Mouse (Mus musculus) cerebellum, postnatal 14 days (tissue): ENCODE results near the gene Mroh8.
"Not testable (repeated sequence)": the region's sequence is repeated elsewhere in the genome, so short reads cannot be mapped to it uniquely, and the experiment has no call there.

ENCODE experiments used
- DNase-seq, 2 experiments: peaks; one replicate each; pipeline ENCODE4 v3.0.0; 2021; ENCODE audit warnings: mixed read lengths in 2 of 2

Gene Mroh8

DNA sequence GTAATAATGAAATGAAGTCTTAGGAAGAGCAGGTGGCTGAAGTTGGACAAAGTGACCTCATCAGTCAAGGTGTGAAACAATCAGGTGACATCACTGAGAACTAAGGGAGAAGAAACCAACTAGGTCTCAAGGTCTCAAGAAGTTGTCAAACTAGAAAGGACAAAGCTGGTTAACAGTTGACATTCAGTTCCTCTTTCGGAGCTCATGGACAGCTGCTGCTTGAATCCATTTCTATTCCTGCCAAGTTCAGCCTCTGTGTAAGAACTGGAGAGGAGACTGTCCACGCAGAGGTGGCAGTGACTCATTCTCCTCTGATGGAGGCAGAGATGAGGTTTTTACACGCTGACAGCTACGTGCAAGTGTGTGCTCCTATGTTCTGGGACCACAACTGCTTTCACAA, 92.1 kb downstream of the Mroh8 start:
- no peak for DNase-seq

DNA sequence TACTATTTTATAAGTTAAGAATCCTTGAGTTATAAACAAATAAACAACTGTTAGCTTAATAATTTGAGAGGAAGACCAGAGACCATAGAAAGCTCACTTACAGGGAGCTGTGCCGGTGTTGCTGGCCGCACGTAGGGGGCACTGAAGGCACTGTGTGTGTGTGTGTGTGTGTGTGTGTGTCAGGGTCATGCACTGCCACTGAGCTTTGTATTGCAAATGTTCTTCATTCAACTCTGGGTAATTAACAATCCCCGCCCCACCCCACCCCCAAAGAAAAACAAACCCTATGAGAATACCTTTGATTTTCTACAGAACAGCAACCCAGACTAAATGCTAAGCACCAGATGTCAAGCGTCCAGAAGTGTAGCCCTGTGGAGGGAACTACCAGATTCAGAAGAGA, 92.8 kb downstream of the Mroh8 start:
- DNase-seq, result no peak

DNA sequence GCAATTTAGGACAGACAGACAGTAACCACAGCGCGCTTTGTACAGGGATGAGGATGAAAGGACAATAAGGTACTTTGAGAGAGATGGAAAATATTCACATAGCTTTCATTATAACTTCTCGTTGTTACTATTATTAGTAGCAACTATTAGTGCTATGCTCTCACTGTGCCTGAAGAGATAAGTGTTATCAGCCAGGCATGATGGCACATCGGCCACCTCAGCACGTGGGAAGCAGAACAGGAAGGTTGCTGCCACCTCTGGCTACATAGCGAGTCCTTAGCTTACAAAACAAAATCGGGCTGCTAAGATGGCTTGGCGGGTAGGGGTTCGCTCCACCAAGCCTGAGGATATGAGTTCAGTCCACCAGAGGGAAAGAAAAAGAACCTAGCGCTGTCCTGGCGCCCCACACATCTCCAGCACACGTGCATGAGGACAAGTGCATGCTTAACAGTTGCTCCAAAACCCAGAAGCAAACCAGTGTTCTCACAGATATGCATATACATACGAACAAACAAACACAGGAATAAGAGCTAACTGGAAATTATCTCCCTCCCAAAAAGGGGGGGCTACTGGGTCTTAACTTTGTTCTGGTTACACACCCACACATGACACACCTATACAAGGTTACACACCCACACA, 94.2 kb downstream of the Mroh8 start:
- DNase-seq, result no peak

DNA sequence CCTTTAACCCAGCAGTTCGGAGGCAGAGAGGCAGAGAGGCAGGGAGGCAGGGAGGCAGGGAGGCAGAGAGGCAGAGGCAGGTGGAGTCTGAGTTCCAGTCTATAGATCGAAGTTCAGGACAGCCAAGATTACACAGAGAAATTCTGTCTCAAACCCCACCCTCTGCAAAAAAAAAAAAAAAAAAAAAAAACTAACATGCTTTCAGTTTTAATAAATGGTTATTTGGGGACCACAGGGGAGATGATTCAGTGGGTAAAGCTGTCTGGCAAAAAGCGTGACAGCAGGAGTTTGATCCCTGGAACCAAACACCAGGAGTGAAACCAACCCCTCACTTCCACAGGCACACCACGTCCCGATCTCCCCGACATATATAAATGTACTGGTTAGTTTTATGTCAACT, 101.2 kb downstream of the Mroh8 start:
- no peak for DNase-seq

DNA sequence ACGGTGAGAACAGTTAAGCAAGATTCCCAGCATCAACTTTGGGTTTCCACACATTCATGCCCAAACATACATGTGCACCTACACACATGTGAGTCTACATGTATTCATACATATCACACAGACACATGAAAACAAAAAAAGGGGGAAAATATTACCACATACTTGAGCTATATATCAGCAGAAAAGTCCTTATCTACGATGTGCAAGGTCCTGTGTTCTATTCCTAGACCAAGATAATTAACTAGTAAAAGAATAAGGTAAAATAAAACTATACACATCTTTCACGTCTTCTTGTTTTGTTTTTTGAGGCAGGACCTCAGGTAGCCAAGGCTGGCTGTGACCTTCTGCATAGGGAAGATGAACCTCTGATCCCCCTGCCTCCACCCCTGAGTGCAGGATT, 103.1 kb downstream of the Mroh8 start:
- no peak for DNase-seq

DNA sequence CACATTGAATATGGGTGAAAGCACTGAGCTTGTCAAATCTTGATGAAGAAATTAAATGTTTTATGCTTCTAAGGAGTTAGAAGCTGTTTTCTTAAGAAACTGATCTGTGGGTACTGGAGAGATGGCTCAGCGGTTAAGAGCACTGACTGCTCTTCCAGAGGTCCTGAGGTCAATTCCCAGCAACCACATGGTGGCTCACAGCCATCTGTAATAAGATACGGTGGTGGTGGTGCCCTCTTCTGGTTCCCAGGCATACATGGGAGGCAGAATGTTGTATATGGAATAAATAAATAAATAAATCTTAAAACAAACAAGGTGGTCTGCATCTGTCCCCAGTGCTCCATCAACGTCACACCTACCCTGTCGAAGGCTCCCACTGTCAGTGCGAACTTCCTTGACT, 104.9 kb downstream of the Mroh8 start:
- DNase-seq, result no peak

DNA sequence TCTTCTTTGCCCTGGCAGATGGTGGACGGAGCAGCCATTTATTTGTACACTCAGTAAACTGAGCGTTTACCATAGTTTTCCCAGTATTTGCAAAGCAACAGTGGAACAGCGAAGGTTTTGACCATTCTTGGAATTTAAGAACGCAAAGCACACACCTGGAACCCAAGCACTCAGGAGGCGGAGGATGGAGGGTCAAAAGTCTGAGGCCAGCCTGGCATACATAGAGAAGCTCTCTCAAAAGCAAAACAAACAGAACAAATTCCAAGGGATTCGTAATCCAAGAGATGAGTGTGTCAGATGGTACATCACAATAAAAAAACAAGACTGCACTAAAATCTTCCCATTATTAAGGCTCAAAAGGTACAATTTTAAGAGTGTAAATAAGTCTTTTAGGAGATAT, 105.8 kb downstream of the Mroh8 start:
- DNase-seq, result no peak

DNA sequence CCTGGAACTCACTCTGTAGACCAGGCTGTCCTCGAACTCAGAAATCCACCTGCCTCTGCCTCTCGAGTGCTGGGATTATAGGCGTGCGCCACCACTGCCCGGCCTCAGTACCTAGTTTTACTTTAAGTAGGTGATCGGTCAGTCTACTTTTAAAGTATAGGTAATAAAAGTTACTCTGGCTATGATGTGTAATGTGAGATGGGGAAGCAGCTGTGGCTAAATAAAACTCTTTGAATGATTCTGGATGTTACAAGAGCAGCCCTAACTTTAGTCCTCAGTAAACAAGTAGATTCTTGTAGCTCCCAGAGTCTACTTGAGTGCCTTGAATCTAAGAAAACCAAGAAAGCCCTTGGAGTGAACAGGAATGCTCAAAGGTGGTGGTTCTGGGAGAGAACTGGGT, 106.4 kb downstream of the Mroh8 start:
- DNase-seq, result no peak

DNA sequence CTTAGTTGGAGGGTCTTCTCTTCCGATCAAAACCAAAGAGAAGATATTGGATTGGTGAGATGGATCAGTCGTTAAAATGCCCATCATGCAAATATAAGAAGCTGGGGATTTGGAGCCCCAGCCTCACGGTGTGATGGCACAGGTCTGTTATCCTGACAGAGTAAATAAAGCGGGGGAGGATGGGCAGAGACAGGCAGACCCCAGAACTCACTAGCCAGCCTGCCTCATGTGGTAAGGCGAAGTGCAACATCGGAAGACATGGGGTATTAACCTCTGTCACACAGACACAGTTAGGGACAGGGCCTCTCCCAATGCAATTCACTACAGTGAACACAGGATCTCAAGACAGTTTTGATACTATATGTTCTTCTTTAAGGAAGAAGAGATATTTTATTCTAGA, 108.7 kb downstream of the Mroh8 start:
- no peak for DNase-seq

DNA sequence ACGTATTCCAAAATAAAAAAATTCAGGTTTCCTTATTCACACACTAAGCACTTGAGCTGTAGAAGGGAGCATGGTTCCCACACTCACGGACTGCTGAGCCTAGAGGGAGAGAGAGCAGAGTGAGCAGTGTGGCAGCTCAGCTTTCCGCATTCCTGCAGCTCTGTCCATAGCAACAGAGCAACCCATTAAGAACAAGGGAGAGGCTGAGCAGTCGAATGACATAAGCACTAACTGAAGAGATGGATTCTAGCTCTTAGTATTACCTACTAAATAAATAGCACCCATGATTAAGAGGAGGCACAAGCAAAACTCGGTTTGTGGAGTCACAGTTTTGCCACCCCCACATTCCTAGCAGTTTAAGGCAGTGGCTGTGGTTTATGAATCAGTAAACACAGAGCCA, 109.2 kb downstream of the Mroh8 start:
- no peak for DNase-seq

DNA sequence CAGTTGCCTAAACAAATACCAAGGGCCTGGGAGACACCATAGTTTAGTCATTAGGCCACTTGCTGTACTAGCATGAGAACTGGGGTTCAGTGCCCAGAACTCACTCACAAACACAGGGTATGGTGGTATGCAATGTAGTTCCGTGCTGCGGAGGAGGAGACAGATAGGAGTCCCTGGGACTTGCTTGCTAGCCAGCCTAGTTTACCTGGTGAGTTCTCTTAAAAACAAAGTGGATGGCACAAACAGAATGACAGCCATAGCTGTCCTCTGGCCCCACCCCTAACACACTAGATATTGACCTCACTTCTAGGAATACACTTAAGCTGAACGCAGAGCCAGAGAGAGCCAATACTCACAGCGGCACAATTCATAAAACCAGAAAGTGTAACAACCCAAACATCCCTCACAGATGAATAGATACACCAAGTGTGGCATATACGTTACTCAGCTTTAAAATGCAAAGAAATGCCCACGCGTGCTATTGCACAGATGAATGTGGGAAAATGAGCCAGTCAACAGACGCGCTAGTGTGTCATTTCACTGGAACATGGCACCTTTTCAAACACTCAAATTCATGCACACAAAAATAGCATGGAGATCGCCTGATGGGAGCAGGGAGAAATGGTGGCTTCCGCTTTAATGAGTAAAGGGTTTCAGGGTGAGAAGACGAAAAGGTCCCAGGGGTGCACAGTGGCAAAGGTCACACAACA, 112.8 kb downstream of the Mroh8 start:
- DNase-seq, result no peak

DNA sequence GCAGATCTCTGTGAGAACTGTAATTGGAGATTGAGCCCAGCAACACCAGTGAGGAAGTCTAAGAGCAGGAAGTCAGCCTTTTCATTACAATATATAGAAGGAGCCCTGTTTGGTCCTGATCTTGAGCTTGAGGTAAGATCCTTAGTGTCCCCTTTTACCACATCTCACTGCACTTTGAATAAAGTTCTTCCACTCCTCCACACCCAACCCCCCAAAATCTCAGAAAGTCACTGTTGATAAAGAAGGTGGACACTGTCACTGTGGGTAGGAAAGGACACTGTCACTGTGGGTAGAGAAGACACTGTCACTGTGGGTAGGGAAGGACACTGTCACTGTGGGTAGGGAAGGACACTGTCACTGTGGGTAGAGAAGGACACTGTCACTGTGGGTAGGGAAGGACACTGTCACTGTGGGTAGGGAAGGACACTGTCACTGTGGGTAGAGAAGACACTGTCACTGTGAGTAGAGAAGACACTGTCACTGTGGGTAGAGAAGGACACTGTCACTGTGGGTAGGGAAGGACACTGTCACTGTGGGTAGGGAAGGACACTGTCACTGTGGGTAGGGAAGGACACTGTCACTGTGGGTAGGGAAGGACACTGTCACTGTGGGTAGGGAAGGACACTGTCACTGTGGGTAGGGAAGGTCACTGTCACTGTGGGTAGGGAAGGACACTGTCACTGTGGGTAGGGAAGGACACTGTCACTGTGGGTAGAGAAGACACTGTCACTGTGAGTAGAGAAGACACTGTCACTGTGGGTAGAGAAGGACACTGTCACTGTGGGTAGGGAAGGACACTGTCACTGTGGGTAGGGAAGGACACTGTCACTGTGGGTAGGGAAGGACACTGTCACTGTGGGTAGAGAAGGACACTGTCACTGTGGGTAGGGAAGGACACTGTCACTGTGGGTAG, 113.8 kb downstream of the Mroh8 start:
- not testable (repeated sequence) for DNase-seq

DNA sequence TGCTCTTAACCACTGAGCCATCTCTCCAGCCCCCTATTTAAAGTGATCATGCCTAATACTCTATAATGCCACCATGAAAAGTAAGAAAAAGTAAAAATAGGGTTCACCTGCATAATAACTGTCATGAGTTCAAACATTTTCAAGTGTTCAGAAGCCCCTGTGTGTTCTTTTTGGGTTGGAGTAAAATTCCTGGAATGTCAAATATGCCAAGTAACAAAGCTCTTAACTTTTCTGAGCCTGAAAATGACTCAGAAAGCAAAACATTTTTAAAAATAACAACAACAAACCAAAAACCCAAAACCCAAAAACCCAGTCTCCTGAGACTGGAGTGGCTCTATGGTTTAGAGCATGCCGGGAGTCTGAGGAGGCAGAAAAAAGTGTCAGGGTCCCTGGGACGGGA, 115.2 kb downstream of the Mroh8 start:
- DNase-seq, result no peak
